Mouse (Mus musculus) layer of hippocampus, adult 18-20 months (tissue): ENCODE measurements around the gene Tlcd2. TPM values are rescaled to one million over a fixed set of nuclear protein-coding genes. Genes with fewer than 3 reads are reported as not detected.

Source experiments
- DNase-seq, 2 experiments: peaks; one replicate each; pipeline ENCODE4 v3.0.0; 2022; ENCODE audit warnings: low spot score in 2 of 2
- long read RNA-seq: library from polyadenylated mRNA; stranded (forward); transcript quantifications from one replicate; pipeline ENCODE4 v2.0.0, GENCODE M21; 2021
- total RNA-seq, 2 experiments: library from RNA; stranded (reverse); gene quantifications; 2 replicates each; pipeline ENCODE4 v1.2.3; 2021

Tlcd2 gene
- under 1 TPM in 1 of 2 experiments, not detected in 1; 0.89 TPM for total RNA-seq
- long read RNA-seq, partial matches to known transcripts: 0 of 1 reads
- long read RNA-seq, other reads (novel, unspliced or antisense): 1 of 1 reads

GRCm38 (mm10) chr11:75460844-75461742 is at the start of gene Tlcd2:
TSS of gene Tlcd2 (plus strand) at chr11:75461715.
- peak; percentile 100 for DNase-seq

DNA sequence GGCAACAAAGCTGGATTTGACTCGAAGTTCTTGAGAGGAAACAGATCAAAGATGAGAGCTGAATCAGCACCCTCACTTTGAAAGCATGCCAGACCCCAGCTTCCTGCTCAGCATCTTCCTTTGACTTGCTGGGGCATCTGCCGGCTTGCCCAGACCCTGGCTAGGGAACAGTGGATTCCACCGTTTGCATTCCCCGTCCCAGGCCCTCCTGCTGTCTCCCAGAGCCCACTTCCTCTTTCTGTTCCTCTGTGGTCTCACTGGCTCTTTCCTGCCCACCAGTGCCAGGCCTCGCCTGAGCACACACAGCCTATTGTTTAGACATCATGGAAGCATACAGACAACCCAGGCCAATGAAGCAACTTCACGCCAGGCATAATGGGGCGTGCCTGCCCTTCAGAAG is 46.4 kb upstream of the Tlcd2 start:
- no peak for DNase-seq

DNA sequence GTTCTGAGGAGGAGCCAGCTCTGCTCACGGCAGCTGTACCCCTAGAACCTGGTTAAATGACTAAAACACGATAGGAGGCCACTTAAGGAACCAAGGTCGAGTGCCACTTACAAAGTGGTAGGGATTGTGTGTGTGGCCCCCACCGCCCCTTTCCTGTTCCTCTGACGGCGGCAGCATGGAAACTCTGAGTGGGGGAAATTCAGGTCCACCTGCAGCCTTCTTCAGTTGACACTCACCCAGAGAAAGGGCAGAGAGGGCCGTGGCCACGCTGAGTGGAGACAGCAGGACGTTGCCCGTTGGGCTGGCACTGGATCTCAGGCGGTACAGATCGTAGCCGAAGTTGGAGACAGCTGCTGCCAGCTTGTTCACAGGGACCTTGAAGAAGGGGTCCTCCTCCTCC is 45.5 kb upstream of the Tlcd2 start:
- DNase-seq: no peak

- DNase-seq: no peak
These were observed 41.5 kb upstream of the Tlcd2 start for GRCm38 (mm10) chr11:75420037-75420436.

- DNase-seq: no peak
These were observed 40.6 kb upstream of the Tlcd2 start for GRCm38 (mm10) chr11:75420810-75421374.

DNA sequence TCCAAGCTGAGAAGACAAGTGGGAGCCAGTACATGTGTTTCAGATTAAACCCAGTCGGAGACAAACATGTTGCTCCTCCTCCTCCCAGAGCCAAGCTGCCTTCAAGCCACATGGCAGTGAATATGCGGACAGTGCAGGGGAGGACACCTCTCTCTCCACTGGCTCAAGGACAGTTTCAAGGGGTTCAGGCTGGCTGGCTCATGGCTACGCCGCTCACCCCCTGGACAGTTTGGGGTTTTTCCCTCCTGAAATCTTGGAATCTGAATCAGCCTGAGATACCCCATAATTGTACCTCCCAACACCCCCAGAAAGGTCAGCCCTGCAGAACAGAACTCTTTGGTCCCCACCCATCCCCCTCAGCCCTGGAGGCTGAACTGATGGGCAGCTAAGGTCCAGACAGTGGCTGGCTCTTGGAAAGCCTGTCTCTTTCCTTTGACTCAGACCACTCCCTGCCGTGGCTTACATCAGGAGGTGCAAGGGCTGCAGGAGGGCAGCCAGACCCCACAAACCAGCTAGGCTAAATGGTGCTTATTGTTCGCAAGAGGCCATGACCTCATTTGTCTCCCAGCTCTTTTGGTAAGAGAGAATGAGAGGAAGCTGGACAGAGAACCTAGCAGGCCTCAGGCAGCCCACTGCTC is 40.0 kb upstream of the Tlcd2 start:
- no peak for DNase-seq

DNA sequence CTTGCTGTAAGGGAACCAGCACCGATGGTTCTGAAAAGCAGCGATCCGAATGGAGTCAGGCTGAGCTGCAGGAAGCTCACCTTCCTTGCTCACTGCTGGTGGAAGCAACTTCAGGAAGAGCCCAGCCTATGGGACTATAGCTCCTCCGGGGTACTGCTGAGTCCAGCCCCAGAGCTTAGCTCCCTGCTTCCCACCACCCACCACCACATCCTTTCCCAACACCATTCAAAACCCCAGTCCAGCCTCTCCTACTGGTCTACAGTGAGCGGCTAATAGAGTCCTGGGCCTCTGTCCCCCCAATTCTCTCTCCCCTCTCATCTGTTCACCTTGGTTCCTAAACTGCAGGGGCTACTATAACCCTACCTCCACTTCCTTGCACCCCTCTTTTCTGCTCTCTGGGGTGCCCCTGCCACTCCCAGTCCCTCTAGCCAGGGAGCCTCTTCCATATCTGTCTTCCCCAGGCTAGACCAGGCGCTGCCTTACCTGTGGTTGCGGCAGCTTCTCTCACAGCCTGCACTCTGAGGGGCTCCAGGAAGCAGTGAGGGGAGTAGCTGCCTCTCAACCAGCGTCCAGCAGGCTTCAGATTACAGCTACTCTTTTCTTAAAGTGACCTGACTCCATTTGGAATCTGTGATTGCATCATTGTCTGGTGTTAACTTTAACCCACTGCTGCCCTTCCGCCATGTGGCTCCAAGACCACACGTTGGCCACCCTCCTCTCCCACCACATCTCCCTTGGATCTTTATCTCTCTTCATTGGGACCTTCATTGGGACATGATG is 39.3 kb upstream of the Tlcd2 start, which contains the start of gene Serpinf1:
Serpinf1 (minus strand) TSS at position 689 of the 780 bp plus-strand sequence.
- no peak for DNase-seq

DNA sequence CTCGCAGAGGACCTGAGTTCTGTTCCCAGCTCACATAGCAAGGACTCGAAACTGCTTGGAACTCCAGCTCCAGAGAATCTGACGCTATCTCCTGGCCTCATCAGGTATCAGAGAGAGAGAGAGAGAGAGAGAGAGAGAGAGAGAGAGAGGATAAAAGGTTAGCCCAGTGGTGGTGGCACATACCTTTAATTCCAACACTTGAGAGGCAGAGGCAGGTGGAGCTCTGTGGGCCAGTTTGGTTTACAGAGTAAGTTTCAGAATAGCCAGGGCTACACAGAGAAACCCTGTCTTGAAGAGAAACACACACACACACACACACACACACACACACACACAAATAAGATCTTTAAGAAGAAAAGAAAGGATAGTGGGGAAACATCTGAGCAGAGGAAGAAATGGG is 38.4 kb upstream of the Tlcd2 start:
- no peak for DNase-seq

DNA sequence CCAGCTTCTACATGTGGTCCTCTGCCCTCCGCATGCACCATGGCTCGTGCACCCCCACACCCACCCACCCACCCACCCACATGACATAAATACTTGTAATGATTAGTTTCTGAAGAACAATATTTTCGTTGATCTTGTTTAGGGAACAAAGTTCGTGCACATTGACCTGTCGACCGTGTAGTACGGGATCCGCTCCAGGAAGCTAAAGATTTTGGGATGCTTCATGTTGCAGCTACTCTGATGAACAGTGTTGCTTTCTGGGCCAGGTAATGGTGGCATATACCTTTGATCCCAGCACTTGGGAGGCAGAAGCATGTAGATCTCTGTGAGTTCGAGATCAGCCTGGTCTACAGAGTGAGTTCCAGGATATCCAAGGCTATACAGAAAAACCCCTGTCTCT is 37.5 kb upstream of the Tlcd2 start:
- no peak for DNase-seq

DNA sequence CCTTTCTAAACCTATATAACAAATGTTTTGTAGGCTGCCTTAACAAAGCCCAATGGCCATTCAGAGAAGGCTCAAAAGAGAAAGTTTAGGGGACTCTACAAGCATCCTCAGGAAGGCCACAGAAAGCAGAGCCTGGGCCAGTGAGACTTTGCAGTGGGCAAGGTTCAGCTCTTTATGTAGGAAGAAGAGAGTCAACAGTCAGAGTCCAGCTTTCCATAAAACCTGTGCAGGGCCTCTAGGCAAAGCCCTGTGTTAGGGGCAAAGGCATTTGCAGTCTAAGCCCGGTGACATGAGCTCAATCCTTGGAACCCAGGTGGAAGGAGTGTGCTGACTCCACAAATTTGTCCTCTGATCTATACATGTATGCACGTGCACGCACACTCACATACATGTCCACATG is 37.1 kb upstream of the Tlcd2 start:
- no peak for DNase-seq

- no peak for DNase-seq
These were observed 32.4 kb upstream of the Tlcd2 start for GRCm38 (mm10) chr11:75429019-75429705.

GRCm38 (mm10) chr11:75431307-75431706 is 30.2 kb upstream of the Tlcd2 start:
- DNase-seq: peak; percentile 58 to 80

- no peak for DNase-seq
These were observed 27.4 kb upstream of the Tlcd2 start for GRCm38 (mm10) chr11:75434138-75434537.

DNA sequence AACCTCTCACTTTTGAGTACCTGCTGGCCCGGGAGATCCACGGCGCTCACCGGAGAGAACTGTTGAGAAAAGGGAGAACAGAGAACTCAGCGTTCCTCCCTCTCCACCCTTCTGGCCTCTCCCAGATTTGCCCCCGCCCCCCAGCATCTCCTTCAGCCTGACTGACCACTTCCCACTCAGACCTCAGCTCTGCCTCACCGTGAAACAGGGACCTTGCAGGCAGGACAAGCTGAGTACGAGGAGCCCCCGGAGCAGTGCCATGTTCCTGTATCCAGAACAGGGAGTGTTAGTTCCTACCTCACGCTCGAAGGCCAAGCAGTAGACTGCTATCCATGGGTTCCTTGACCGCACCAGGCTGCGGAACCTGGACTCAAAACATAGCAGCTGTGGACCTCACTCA is 23.3 kb upstream of the Tlcd2 start:
- DNase-seq: no peak

- no peak for DNase-seq
These were observed 22.7 kb upstream of the Tlcd2 start for GRCm38 (mm10) chr11:75438804-75439203.

- DNase-seq: no peak
These were observed 22.2 kb upstream of the Tlcd2 start, which contains the start of gene Serpinf2 for GRCm38 (mm10) chr11:75439363-75439762. TSS of gene Serpinf2 (minus strand) at chr11:75439591.

- DNase-seq: no peak
These were observed 21.6 kb upstream of the Tlcd2 start for GRCm38 (mm10) chr11:75439951-75440350.

- DNase-seq: no peak
These were observed 20.5 kb upstream of the Tlcd2 start for GRCm38 (mm10) chr11:75441034-75441433.

DNA sequence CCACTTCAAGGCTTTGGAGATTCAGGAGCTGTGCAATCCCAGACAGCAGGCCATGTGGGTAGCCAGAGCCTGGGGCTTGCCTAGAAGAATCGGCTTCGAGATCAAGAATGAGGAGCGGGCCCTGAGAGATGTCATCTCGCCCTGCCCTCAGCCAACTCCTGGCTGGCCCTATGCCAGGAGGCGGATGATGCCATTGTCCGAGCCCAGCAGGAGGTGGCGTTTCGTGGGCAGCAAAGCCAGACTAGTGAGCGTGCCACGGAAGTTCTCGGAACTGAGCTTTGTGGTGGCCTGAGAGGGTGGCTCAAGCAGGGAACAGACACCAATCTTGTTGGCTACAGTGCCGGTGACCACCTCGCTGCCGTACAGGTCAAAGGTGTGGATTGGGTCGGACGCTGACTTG is 19.9 kb upstream of the Tlcd2 start:
- no peak for DNase-seq

- peak in 1 of 2 experiments; percentile 53 for DNase-seq
These were observed 17.8 kb upstream of the Tlcd2 start for GRCm38 (mm10) chr11:75443711-75444110.
